Mouse (Mus musculus) midbrain, embryonic 12.5 days (tissue): Measurements from ENCODE around the gene Prm2. TPM values are rescaled to one million over a fixed set of nuclear protein-coding genes. Genes with fewer than 3 reads are reported as not detected.

Experiments used
- ATAC-seq: fragments of 200-750 bp; cut with Nextera tagmentation; 2 replicates; pipeline ENCODE4 v1.8.0; 2017; ENCODE audit warnings: low read depth, moderate TSS enrichment, moderate library complexity; ENCODE audit not compliant: low FRiP score
- H3K27ac ChIP-seq: fragments of 300-500 bp; sonication (generic); replicated peaks from 2 replicates; pipeline ENCODE4 v1.5.1; 2016; ENCODE audit warnings: mild to moderate bottlenecking
- H3K27me3 ChIP-seq: fragments of 300-500 bp; sonication (generic); 2 replicates; pipeline ENCODE4 v1.6.1; 2016; ENCODE audit warnings: mild to moderate bottlenecking
- H3K36me3 ChIP-seq: fragments of 300-500 bp; sonication (generic); 2 replicates; pipeline ENCODE4 v1.6.1; 2016
- H3K4me1 ChIP-seq: fragments of 300-500 bp; sonication (generic); 2 replicates; pipeline ENCODE4 v1.6.1; 2016
- H3K4me2 ChIP-seq: fragments of 300-500 bp; sonication (generic); replicated peaks from 2 replicates; pipeline ENCODE4 v1.6.1; 2016; ENCODE audit warnings: mild to moderate bottlenecking, moderate library complexity
- H3K4me3 ChIP-seq: fragments of 300-500 bp; sonication (generic); 2 replicates; pipeline ENCODE4 v1.5.1; 2016; ENCODE audit warnings: mild to moderate bottlenecking
- H3K9ac ChIP-seq: fragments of 300-500 bp; sonication (generic); replicated peaks from 2 replicates; pipeline ENCODE4 v1.6.1; 2016; ENCODE audit warnings: mild to moderate bottlenecking, moderate library complexity
- H3K9me3 ChIP-seq: fragments of 300-500 bp; sonication (generic); 2 replicates; pipeline ENCODE4 v1.6.1; 2016; ENCODE audit warnings: mild to moderate bottlenecking
- WGBS: fragments of 180-500 bp; shearing (Covaris S2); methylation state at CpG from one replicate; pipeline ENCODE4 v1.1.7; 2016; 5-methylcytosine and 5-hydroxymethylcytosine counted together
- polyA plus RNA-seq: library from polyadenylated mRNA; unstranded; fragments of >200 nt; fragmentation: Nextera tagmentation; extraction: Ambion mirVana; gene quantifications from 2 replicates; pipeline ENCODE4 v1.2.1, GENCODE M21; 2016

The Prm2 gene
- polyA plus RNA-seq, 1 experiment from 2014 or later = not detected

DNA sequence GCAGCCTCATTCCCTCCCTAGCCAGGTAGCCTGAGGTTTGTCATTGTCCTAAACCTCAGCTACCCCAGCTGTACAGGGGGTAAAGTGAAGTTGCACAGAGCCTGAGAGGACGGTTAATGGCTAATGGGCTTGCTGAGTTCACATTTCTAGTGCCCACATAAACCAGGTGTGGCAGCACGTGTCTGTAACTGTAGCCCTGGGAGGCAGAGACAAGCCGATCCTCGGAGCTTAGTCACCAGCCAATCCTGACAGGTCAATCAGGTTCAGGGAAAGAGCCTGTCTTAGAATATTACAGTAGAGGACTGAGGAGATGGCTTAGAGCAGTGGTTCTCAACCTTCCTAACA is 32.5 kb upstream of the Prm2 start:
- H3K4me3 ChIP-seq = no peak overlapping the region
- no peak overlapping the region for H3K9ac ChIP-seq
- no peak for ATAC-seq
- no peaks in the 10 kb centered on the region for H3K9me3 ChIP-seq
- no peaks in the 10 kb centered on the region for H3K4me1 ChIP-seq
- H3K36me3 ChIP-seq = no peaks in the 10 kb centered on the region
- no peak overlapping the region for H3K27ac ChIP-seq
- no peak overlapping the region for H3K4me2 ChIP-seq
- H3K27me3 ChIP-seq = no peaks in the 10 kb centered on the region
- 83% methylated on average over 4 of the region's 4 CpGs for WGBS

GRCm38 (mm10) chr16:10827766-10828460 is 32.0 kb upstream of the Prm2 start:
- Histone ChIP-seq H3K4me3 (no peak overlapping the region), H3K9ac (no peak overlapping the region), H3K4me1 (no peaks in the 10 kb centered on the region), H3K27ac (no peak overlapping the region), H3K9me3 (no peaks in the 10 kb centered on the region), H3K27me3 (no peaks in the 10 kb centered on the region), H3K36me3 (no peaks in the 10 kb centered on the region), H3K4me2 (no peak overlapping the region)
- 82% methylated on average over 7 of the region's 7 CpGs for WGBS
- ATAC-seq = no peak

DNA sequence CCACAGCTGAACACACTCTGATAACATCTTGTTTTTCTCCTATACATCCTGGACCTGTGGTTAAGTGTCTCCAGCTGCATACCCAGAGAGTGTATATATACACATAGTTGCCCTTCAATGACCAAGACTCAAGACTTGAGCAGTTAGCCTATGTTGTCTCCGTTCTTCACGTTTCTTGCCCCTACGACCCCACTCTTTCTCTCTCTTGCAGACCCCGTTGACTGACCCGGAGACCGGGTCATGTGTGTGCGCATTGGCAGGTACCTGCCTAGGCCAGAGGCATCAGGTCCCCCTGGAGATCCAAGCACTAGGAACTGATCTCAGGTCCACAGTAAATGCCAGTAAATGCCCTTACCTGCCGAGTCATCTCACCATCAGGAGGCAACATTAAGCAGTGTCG is 31.3 kb upstream of the Prm2 start:
- H3K4me3 ChIP-seq = no peak overlapping the region
- ATAC-seq = no peak
- H3K27ac ChIP-seq = no peak overlapping the region
- no peaks in the 10 kb centered on the region for H3K27me3 ChIP-seq
- H3K36me3 ChIP-seq = no peaks in the 10 kb centered on the region
- 92% methylated on average over 9 of the region's 9 CpGs for WGBS
- H3K4me1 ChIP-seq = no peaks in the 10 kb centered on the region
- no peak overlapping the region for H3K9ac ChIP-seq
- no peak overlapping the region for H3K4me2 ChIP-seq
- H3K9me3 ChIP-seq = no peaks in the 10 kb centered on the region

DNA sequence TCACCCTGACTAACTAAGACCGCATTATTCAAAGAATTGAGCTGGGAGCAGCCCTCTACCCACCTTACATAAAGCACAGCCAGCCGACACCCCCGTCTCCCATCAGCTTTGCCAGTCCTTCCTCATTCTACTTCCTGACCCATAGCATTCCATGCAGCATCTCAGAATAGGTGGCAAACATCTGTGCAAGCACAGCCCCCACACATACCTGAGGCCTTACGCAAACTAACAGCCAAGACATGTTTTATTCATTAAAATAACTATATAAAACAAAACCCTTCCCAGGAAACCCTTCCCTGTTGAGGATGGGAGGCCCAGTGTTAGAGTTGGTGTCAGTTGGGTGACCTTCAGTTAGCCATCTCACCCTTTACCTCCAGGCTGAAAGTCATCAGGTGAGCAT is 29.9 kb upstream of the Prm2 start:
- Histone ChIP-seq H3K4me2 (no peak overlapping the region), H3K9ac (no peak overlapping the region), H3K36me3 (no peaks in the 10 kb centered on the region), H3K4me1 (no peaks in the 10 kb centered on the region), H3K27me3 (no peaks in the 10 kb centered on the region), H3K9me3 (no peaks in the 10 kb centered on the region), H3K4me3 (no peak overlapping the region), H3K27ac (no peak overlapping the region)
- ATAC-seq = no peak
- 97% methylated on average over 4 of the region's 4 CpGs for WGBS

DNA sequence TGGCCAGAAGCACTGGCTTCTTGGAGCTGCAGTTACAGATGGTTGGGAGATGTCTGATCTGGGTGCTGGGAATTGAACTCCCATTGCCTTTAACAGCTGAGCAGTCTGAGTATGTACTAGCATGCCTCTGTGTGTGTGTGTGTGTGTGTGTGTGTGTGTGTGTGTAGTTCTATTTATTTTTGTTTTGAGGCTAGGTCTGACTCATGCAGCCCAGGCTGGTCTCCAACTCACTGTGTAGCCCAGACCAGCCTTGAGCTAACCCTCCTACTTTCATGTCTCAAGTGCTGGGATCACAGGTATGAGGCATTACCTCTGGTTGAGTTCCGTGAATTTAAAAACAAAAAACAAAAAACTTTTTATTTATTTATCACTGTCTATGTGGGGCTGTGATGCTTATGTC is 28.6 kb upstream of the Prm2 start:
- Histone ChIP-seq H3K4me3 (no peak overlapping the region), H3K27me3 (no peaks in the 10 kb centered on the region), H3K9me3 (no peaks in the 10 kb centered on the region), H3K36me3 (no peaks in the 10 kb centered on the region), H3K4me1 (no peaks in the 10 kb centered on the region), H3K4me2 (no peak overlapping the region), H3K9ac (no peak overlapping the region), H3K27ac (no peak overlapping the region)
- ATAC-seq = no peak
- WGBS = 81% methylated on average over 1 of the region's 1 CpGs

DNA sequence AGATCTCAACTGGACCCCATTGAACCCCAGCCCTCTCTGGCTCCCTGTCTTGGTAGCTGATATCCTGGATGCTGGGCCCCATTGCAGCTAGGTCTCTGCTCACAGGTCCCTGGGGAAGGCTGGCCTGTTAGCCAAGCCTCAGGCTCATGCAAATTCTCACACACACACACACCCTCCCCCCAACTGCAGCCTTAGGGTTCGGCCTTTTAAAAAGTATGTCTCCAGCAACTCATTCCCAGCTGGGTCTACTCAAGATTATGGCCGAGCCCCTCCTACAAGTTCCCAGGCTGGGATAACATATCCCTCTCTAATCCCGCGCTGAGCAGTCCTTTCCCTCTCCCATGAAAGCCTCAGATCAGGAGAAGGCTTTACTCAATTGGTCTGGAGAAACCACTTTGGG is 25.5 kb upstream of the Prm2 start:
- H3K4me1 ChIP-seq = no peaks in the 10 kb centered on the region
- no peak overlapping the region for H3K4me3 ChIP-seq
- no peaks in the 10 kb centered on the region for H3K9me3 ChIP-seq
- H3K36me3 ChIP-seq = no peaks in the 10 kb centered on the region
- H3K4me2 ChIP-seq = no peak overlapping the region
- 66% methylated on average over 4 of the region's 4 CpGs for WGBS
- H3K27me3 ChIP-seq = no peaks in the 10 kb centered on the region
- no peak for ATAC-seq
- no peak overlapping the region for H3K9ac ChIP-seq
- H3K27ac ChIP-seq = no peak overlapping the region

DNA sequence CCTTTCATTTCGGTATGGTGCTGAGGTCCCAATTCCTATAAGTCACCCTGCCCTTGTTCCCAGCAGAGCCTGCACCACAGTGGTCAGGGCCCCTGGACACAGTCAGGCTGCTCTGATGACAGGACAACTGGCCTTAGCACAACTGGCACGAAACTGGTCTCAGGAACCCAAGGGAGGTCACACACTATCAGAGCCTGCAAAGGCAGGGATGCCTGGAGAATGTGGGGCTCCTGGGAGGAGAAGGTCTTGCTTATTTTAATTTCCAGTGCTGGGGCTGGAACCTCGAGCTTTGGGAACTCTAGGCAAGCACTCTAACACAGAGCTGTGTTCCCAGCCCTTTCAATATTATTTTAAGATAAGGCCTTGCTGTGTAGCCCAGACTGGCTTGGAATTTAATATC is 24.0 kb upstream of the Prm2 start:
- no peak overlapping the region for H3K4me3 ChIP-seq
- no peak overlapping the region for H3K27ac ChIP-seq
- H3K4me1 ChIP-seq = no peaks in the 10 kb centered on the region
- 72% methylated on average over 3 of the region's 3 CpGs for WGBS
- no peak overlapping the region for H3K4me2 ChIP-seq
- no peaks in the 10 kb centered on the region for H3K36me3 ChIP-seq
- H3K27me3 ChIP-seq = no peaks in the 10 kb centered on the region
- no peak overlapping the region for H3K9ac ChIP-seq
- no peak for ATAC-seq
- no peaks in the 10 kb centered on the region for H3K9me3 ChIP-seq

- H3K4me3 ChIP-seq = no peak overlapping the region
- no peak overlapping the region for H3K27ac ChIP-seq
- 83% methylated on average over 4 of the region's 4 CpGs for WGBS
- no peaks in the 10 kb centered on the region for H3K36me3 ChIP-seq
- H3K4me1 ChIP-seq = no peaks in the 10 kb centered on the region
- no peaks in the 10 kb centered on the region for H3K9me3 ChIP-seq
- no peak overlapping the region for H3K4me2 ChIP-seq
- no peak overlapping the region for H3K9ac ChIP-seq
- no peaks in the 10 kb centered on the region for H3K27me3 ChIP-seq
- ATAC-seq = no peak
Observed at GRCm38 (mm10) chr16:10818579-10819135, 22.7 kb upstream of the Prm2 start.

GRCm38 (mm10) chr16:10814864-10815263 is 18.9 kb upstream of the Prm2 start:
- H3K9ac ChIP-seq = no peak overlapping the region
- no peaks in the 10 kb centered on the region for H3K4me1 ChIP-seq
- no peak overlapping the region for H3K4me3 ChIP-seq
- ATAC-seq = no peak
- no peak overlapping the region for H3K27ac ChIP-seq
- H3K4me2 ChIP-seq = no peak overlapping the region
- 92% methylated on average over 4 of the region's 4 CpGs for whole genome bisulfite sequencing
- no peaks in the 10 kb centered on the region for H3K27me3 ChIP-seq
- no peaks in the 10 kb centered on the region for H3K9me3 ChIP-seq
- no peaks in the 10 kb centered on the region for H3K36me3 ChIP-seq

DNA sequence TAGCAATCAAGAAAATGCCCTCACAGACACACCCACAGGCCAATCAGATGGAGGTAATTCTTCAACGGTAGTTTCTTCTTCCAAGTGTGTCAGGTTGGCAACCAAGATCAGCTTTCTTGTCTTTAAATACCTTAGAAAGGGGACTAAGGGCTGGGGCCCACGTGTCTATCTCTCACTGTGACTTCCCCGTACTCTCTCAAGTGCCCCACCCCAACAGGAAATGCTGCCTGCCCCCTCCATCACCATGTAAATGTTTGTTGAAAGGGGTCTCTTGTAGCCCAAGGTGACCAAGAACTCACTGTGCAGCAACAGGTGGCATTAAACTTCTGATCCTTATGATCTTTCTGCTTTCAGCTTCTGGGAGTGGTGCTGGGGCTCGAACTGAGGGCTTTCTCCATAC is 17.8 kb upstream of the Prm2 start:
- no peaks in the 10 kb centered on the region for H3K36me3 ChIP-seq
- H3K27ac ChIP-seq = no peak overlapping the region
- H3K9ac ChIP-seq = no peak overlapping the region
- no peak for ATAC-seq
- H3K27me3 ChIP-seq = no peaks in the 10 kb centered on the region
- H3K4me2 ChIP-seq = no peak overlapping the region
- no peak overlapping the region for H3K4me3 ChIP-seq
- H3K4me1 ChIP-seq = no peaks in the 10 kb centered on the region
- WGBS = 78% methylated on average over 4 of the region's 4 CpGs
- H3K9me3 ChIP-seq = no peaks in the 10 kb centered on the region

- no peaks in the 10 kb centered on the region for H3K36me3 ChIP-seq
- H3K27me3 ChIP-seq = no peaks in the 10 kb centered on the region
- H3K9me3 ChIP-seq = no peaks in the 10 kb centered on the region
- H3K4me3 ChIP-seq = no peak within 1 kb of the TSS
- H3K9ac ChIP-seq = no peak within 1 kb of the TSS
- no peak for ATAC-seq
- no peak within 1 kb of the TSS for H3K4me2 ChIP-seq
- WGBS = 100% methylated on average over 2 of the region's 2 CpGs
- H3K27ac ChIP-seq = no peak within 1 kb of the TSS
- H3K4me1 ChIP-seq = no peaks in the 10 kb centered on the region
Observed at GRCm38 (mm10) chr16:10812865-10813371, 17.0 kb upstream of the Prm2 start, which contains the start of gene Gm11172. Gm11172 (plus strand) TSS chr16:10812915.

DNA sequence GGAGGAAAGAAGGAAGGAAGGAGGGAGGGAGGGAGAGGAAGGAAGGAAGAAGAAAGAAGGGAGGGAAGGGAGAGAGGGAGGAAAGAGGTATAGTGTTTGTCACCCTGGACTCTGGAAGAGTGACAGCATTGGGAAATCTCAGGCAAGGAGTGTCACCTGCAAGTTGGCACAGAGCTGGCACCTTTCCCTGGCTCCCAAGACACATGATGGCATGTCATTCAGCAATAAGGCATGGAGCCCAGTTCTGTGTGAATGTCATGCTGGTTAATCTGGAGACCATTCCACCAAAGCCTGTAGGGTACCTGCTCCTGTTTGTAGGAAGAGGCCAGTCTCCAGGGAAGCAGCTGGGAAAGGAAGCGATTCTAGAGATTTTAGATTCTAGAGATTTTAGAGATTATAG is 14.4 kb upstream of the Prm2 start:
- ATAC-seq = no peak
- H3K4me1 ChIP-seq = no peaks in the 10 kb centered on the region
- H3K4me3 ChIP-seq = no peak overlapping the region
- no peaks in the 10 kb centered on the region for H3K36me3 ChIP-seq
- 92% methylated on average over 1 of the region's 1 CpGs for WGBS
- no peaks in the 10 kb centered on the region for H3K27me3 ChIP-seq
- no peak overlapping the region for H3K4me2 ChIP-seq
- H3K9ac ChIP-seq = no peak overlapping the region
- no peaks in the 10 kb centered on the region for H3K9me3 ChIP-seq
- no peak overlapping the region for H3K27ac ChIP-seq
